Mouse (Mus musculus) lung, embryonic 15.5 days (tissue): ENCODE data around the gene Olfr1180. TPM values are rescaled to one million over a fixed set of nuclear protein-coding genes. Genes with fewer than 3 reads are reported as not detected.
"Not testable (repeated sequence)": the region's sequence is repeated elsewhere in the genome, so short reads cannot be mapped to it uniquely, and the experiment has no call there.

ENCODE experiments used
- ATAC-seq: fragments of 200-750 bp; cut with Nextera tagmentation; 2 replicates; pipeline ENCODE4 v1.8.0; 2017; ENCODE audit warnings: moderate number of reproducible peaks, borderline replicate concordance; ENCODE audit not compliant: low FRiP score, low TSS enrichment; ENCODE audit errors: extremely low read depth
- H3K27ac ChIP-seq: fragments of 300-500 bp; sonication (generic); 2 replicates; pipeline ENCODE4 v1.5.1; 2015; ENCODE audit warnings: moderate library complexity, mild to moderate bottlenecking, inconsistent platforms
- H3K27me3 ChIP-seq: fragments of 300-500 bp; sonication (generic); 2 replicates; pipeline ENCODE4 v1.6.1; 2015; ENCODE audit warnings: inconsistent platforms
- H3K36me3 ChIP-seq: fragments of 300-500 bp; sonication (generic); 2 replicates; pipeline ENCODE4 v1.6.1; 2015; ENCODE audit warnings: inconsistent platforms
- H3K4me1 ChIP-seq: fragments of 300-500 bp; sonication (generic); 2 replicates; pipeline ENCODE4 v1.6.1; 2015; ENCODE audit warnings: inconsistent platforms
- H3K4me2 ChIP-seq: fragments of 300-500 bp; sonication (generic); 2 replicates; pipeline ENCODE4 v1.6.1; 2015; ENCODE audit warnings: inconsistent platforms, mild to moderate bottlenecking, moderate library complexity
- H3K4me3 ChIP-seq: fragments of 300-500 bp; sonication (generic); 2 replicates; pipeline ENCODE4 v1.5.1; 2015; ENCODE audit warnings: mild to moderate bottlenecking, inconsistent platforms
- H3K9ac ChIP-seq: fragments of 300-500 bp; sonication (generic); 2 replicates; pipeline ENCODE4 v1.6.1; 2015; ENCODE audit warnings: inconsistent platforms
- H3K9me3 ChIP-seq: fragments of 300-500 bp; sonication (generic); 2 replicates; pipeline ENCODE4 v1.6.1; 2016; ENCODE audit warnings: inconsistent platforms
- WGBS: fragments of 180-500 bp; shearing (Covaris S2); methylation state at CpG from one replicate; pipeline ENCODE4 v1.1.7; 2015; 5-methylcytosine and 5-hydroxymethylcytosine counted together
- polyA plus RNA-seq: library from polyadenylated mRNA; unstranded; fragments of >200 nt; fragmentation: Nextera tagmentation; extraction: Ambion mirVana; gene quantifications from 2 replicates; pipeline ENCODE4 v1.2.1, GENCODE M21; 2015

Olfr1180 gene
- polyA plus RNA-seq = not detected in 2 replicates

- Histone ChIP-seq H3K4me1 (no peaks in the 10 kb centered on the region), H3K9ac (no peak within 1 kb of the TSS), H3K4me2 (no peak within 1 kb of the TSS), H3K27ac (no peak within 1 kb of the TSS), H3K9me3 (no peaks in the 10 kb centered on the region), H3K27me3 (no peaks in the 10 kb centered on the region), H3K4me3 (no peak within 1 kb of the TSS), H3K36me3 (no peaks in the 10 kb centered on the region)
- WGBS = 68% methylated on average over 2 of the region's 2 CpGs
- no peak for ATAC-seq
These were observed at the start of gene Olfr1180 for GRCm38 (mm10) chr2:88419051-88419450. Olfr1180 (minus strand) TSS chr2:88419151.

GRCm38 (mm10) chr2:88454567-88454966 lies 35.6 kb upstream of the Olfr1180 start, which contains the start of gene Olfr1183:
Olfr1183 (plus strand) TSS chr2:88454867.
- H3K9ac ChIP-seq, ATAC-seq, H3K4me3 ChIP-seq, H3K9me3 ChIP-seq, H3K4me2 ChIP-seq, H3K4me1 ChIP-seq, H3K27ac ChIP-seq, H3K27me3 ChIP-seq, H3K36me3 ChIP-seq: not testable (repeated sequence)
- WGBS = 83% methylated on average over 1 of the region's 1 CpGs

GRCm38 (mm10) chr2:88449031-88449430 lies 30.1 kb upstream of the Olfr1180 start, which contains the start of gene Gm13757:
Gm13757 (minus strand) TSS chr2:88449131.
- WGBS = 80% methylated on average over 1 of the region's 1 CpGs
- no peaks in the 10 kb centered on the region for H3K36me3 ChIP-seq

GRCm38 (mm10) chr2:88426071-88426470 lies 7.1 kb upstream of the Olfr1180 start, which contains the start of gene Olfr1181:
Olfr1181 (minus strand) TSS chr2:88426171.
- WGBS = 77% methylated on average over 1 of the region's 1 CpGs
- Histone ChIP-seq H3K36me3 (no peaks in the 10 kb centered on the region), H3K27me3 (no peaks in the 10 kb centered on the region), H3K9ac (no peak within 1 kb of the TSS), H3K4me2 (no peak within 1 kb of the TSS), H3K9me3 (no peaks in the 10 kb centered on the region), H3K4me3 (no peak within 1 kb of the TSS), H3K27ac (no peak within 1 kb of the TSS), H3K4me1 (no peaks in the 10 kb centered on the region)
- no peak for ATAC-seq

More at GRCm38 (mm10) chr2:88449031-88449430, 30.1 kb upstream of the Olfr1180 start, which contains the start of gene Gm13757:
- no peaks in the 10 kb centered on the region for H3K27me3 ChIP-seq
- no peak within 1 kb of the TSS for H3K27ac ChIP-seq
- no peaks in the 10 kb centered on the region for H3K4me1 ChIP-seq
- no peak for ATAC-seq
- no peak within 1 kb of the TSS for H3K4me3 ChIP-seq
- H3K9ac ChIP-seq = no peak within 1 kb of the TSS
- H3K4me2 ChIP-seq = no peak within 1 kb of the TSS
- H3K9me3 ChIP-seq = no peaks in the 10 kb centered on the region

GRCm38 (mm10) chr2:88406353-88406752 lies 12.6 kb downstream of the Olfr1180 start, which contains the start of gene Olfr1179:
Olfr1179 (minus strand) TSS chr2:88406453.
- no peak within 1 kb of the TSS for H3K9ac ChIP-seq
- no peaks in the 10 kb centered on the region for H3K36me3 ChIP-seq
- no peaks in the 10 kb centered on the region for H3K27me3 ChIP-seq
- no peak within 1 kb of the TSS for H3K4me2 ChIP-seq
- ATAC-seq = no peak
- 70% methylated on average over 3 of the region's 3 CpGs for WGBS
- no peak within 1 kb of the TSS for H3K27ac ChIP-seq
- H3K4me1 ChIP-seq = no peaks in the 10 kb centered on the region
- no peak within 1 kb of the TSS for H3K4me3 ChIP-seq
- H3K9me3 ChIP-seq = no peaks in the 10 kb centered on the region

GRCm38 (mm10) chr2:88386762-88387161 lies 32.2 kb downstream of the Olfr1180 start, which contains the start of gene Olfr1178:
Olfr1178 (plus strand) TSS chr2:88387062.
- H3K27ac ChIP-seq = no peak within 1 kb of the TSS
- H3K36me3 ChIP-seq = no peaks in the 10 kb centered on the region
- H3K4me2 ChIP-seq = no peak within 1 kb of the TSS
- no peaks in the 10 kb centered on the region for H3K9me3 ChIP-seq
- 81% methylated on average over 1 of the region's 1 CpGs for WGBS
- H3K27me3 ChIP-seq = no peaks in the 10 kb centered on the region
- no peak within 1 kb of the TSS for H3K9ac ChIP-seq
- no peak within 1 kb of the TSS for H3K4me3 ChIP-seq
- no peak for ATAC-seq
- H3K4me1 ChIP-seq = no peaks in the 10 kb centered on the region

Other genes with a start within 250 kb of the Olfr1180 start
- gene Olfr1168, start 237.3 kb downstream of the Olfr1180 start, polyA plus RNA-seq = not detected in 2 replicates
- gene Olfr1170, start 190.8 kb downstream of the Olfr1180 start, polyA plus RNA-seq = not detected in 2 replicates
- gene Olfr1173, start 139.3 kb downstream of the Olfr1180 start, polyA plus RNA-seq = not detected in 2 replicates
- not detected in 2 replicates for gene Olfr1174-ps, start 104.0 kb downstream of the Olfr1180 start, polyA plus RNA-seq
- gene Olfr1175-ps, start 91.9 kb downstream of the Olfr1180 start, polyA plus RNA-seq = not detected in 2 replicates
- gene Olfr1176, start 82.4 kb downstream of the Olfr1180 start, polyA plus RNA-seq = not detected in 2 replicates
- gene Olfr1177-ps, start 72.7 kb downstream of the Olfr1180 start, polyA plus RNA-seq = not detected in 2 replicates
- not detected in 2 replicates for gene Olfr1178, start 32.1 kb downstream of the Olfr1180 start, polyA plus RNA-seq
- not detected in 2 replicates for gene Olfr1179, start 12.7 kb downstream of the Olfr1180 start, polyA plus RNA-seq
- not detected in 2 replicates for gene Olfr1181, start 7.0 kb upstream of the Olfr1180 start, polyA plus RNA-seq
- gene Gm13757, start 30.0 kb upstream of the Olfr1180 start, polyA plus RNA-seq = not detected in 2 replicates
- gene Olfr1183, start 35.7 kb upstream of the Olfr1180 start, polyA plus RNA-seq = not detected in 2 replicates
- gene Olfr1184, start 64.4 kb upstream of the Olfr1180 start, polyA plus RNA-seq = not detected in 2 replicates
- gene Olfr1185-ps1, start 74.2 kb upstream of the Olfr1180 start, polyA plus RNA-seq = not detected in 2 replicates
- not detected in 2 replicates for gene Olfr1186, start 99.4 kb upstream of the Olfr1180 start, polyA plus RNA-seq
- not detected in 2 replicates for gene Olfr1188, start 137.8 kb upstream of the Olfr1180 start, polyA plus RNA-seq
- gene Olfr1189, start 167.3 kb upstream of the Olfr1180 start, polyA plus RNA-seq = not detected in 2 replicates
- gene Olfr1191-ps1, start 221.4 kb upstream of the Olfr1180 start, polyA plus RNA-seq = not detected in 2 replicates
- gene Olfr1192-ps1, start 229.4 kb upstream of the Olfr1180 start, polyA plus RNA-seq = not detected in 2 replicates